Mouse (Mus musculus) embryonic stem cell, embryonic (primary cell): ENCODE results near the gene Bnc2.

Experiments used
- CTCF ChIA-PET, 4 experiments: fragments of 300-600 bp in 2 of 4; fragments of 350-600 bp in 2 of 4; sonication (Branson Sonifier 250); formaldehyde crosslinking; loops; one replicate each; lab custom pipeline; 2022; ENCODE audit warnings: inconsistent platforms in 2 of 4; lab: Charles Lee
- POLR2A ChIA-PET, 4 experiments: fragments of 300-600 bp in 2 of 4; fragments of 350-600 bp in 2 of 4; sonication (Branson Sonifier 250); formaldehyde crosslinking; loops; one replicate each; lab custom pipeline; 2022; ENCODE audit warnings: antibody characterized with exemption in 4 of 4, inconsistent platforms in 1 of 4; lab: Charles Lee

The Bnc2 gene

DNA sequence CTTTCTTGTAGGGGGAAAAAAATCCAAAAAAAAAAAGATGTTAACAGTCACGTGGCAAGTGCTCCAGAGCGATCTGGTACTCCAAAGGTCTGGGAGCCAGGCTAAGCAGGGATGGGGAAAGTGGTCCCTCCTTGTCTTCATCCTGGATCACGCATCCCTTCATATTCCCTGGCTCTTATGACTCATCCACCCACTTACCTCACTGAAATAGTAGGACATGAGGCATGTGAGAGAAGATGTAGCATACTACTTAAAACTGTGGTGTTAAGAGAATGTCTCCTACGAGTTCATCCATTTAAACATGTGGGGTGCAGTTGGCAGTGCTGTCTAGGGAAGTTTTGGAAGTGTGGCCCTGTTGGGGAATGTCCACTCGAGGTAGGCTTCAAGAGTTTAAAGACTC, 286.1 kb downstream of the Bnc2 start:
- ChIA-PET CTCF (no interaction called here), POLR2A (interaction anchor here in 1 of 4 experiments (1.5 kb wide), 1 partner anchor 13 kb away, joined by 3 read pairs; no protein-coding TSS in a partner anchor)

DNA sequence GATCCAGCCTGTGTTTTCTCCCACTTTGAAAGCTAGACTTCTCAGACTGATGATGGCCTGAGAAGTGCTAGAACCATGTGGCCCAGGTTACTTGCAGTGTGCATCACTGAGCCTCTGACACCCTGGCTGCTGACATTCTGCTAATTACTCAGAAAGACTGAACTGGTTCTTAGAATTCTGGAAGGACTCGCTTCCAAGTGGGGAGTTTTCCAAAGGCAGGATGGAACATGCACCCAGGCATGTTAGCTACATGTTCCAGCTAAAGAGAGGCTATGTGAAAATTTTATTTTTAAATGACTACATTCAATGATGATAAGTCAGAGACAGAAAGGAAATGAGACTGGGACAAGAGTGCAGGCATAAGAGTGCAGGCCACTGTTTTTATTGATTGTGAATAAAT, 289.9 kb downstream of the Bnc2 start:
- CTCF ChIA-PET, result no interaction called here
- POLR2A ChIA-PET, result interaction anchor here in 2 of 4 experiments (0.6 to 1.9 kb wide), 3 partner anchors 11 to 25 kb away, joined by 3 to 5 read pairs (median 4); no protein-coding TSS in a partner anchor

DNA sequence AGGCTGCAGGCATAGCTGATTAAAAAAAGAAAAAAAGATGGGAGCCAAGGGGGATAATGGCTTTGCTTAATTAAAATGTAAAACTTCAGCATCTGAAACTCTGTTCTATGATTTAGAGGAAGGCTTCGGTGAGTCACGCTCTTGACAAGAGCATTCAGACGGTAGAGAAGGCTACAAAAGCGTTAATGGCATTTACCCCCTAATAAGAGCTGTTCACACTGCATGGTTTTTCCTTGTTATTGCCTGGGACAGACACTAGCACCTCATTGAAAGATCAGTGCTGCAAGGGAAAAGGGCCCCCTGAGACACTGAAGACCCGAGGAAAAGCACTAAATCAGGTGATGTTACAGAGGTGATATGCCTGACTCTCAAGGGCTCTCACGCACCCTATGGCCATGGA, 295.8 kb downstream of the Bnc2 start:
- ChIA-PET POLR2A (no interaction called here), CTCF (no interaction called here)

DNA sequence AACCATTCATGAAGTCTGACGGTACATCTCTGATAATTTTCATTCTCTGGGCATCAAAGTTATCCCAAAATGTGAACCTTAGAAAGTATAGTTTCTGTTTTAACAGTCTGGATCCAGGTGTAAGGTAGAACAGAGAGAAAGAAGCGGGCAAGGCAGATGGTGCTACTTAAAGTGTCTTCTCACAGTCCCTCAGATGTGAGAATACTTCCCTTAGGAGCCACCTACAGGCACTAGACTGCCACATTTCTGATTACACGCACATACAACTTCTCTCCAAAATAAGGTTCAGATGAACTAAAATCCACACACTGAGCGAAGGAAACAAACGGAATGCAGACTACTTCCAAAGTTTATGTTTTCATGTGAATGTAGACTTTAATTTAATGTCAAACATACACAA, 297.6 kb downstream of the Bnc2 start:
- ChIA-PET CTCF (no interaction called here), POLR2A (no interaction called here)

DNA sequence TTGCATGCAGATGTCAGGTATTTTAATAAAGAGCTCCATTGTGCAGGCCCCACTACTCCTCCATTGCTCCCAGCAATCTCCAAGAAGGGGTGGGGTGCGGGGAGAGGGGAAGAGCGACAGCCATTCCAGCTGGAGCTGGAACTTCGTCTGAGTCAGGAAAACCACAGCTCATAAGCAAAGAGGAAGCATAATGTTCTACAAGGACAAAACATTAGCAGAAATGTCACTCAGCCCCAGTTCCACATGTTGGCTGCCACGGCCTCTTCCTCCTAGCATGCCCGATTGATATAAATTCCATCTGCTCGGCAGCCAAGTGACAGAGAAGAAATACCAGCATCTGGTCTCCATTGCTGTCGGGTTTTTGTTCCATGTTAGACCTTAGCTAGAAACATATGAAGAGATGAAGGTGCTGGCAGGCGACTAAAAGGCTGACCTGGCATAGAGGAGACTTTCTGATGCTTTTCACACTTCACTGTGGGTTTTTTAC, 312.7 kb downstream of the Bnc2 start:
- CTCF ChIA-PET, result interaction anchor here in 1 of 4 experiments (0.6 kb wide), 1 partner anchor 297 kb away, joined by 3 read pairs; no protein-coding TSS in a partner anchor
- POLR2A ChIA-PET, result interaction anchor here in 1 of 4 experiments (1.0 kb wide), 1 partner anchor 9 kb away, joined by 3 read pairs; no protein-coding TSS in a partner anchor

DNA sequence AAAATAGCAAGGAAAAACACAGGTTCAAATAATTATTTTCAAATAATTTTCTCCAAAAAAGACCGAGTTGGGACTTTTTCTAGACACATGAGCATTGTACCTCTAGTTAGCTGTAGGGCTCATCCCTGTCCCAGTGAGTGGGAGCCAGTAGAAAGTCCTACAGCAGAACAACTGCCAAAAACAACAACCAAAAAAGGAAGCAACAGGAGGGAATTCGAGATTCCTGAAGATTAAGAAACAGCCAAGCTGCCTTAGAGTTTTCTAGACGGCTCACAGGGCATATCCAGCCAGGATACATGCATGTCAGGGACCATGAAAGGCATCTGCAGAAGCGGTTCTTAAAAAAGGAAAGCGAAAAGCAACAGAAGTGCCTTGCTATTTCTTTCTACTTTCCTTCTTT, 313.9 kb downstream of the Bnc2 start:
- ChIA-PET CTCF (interaction anchor here in 1 of 4 experiments (0.7 kb wide), 1 partner anchor 295 kb away, joined by 3 read pairs; no protein-coding TSS in a partner anchor), POLR2A (no interaction called here)

DNA sequence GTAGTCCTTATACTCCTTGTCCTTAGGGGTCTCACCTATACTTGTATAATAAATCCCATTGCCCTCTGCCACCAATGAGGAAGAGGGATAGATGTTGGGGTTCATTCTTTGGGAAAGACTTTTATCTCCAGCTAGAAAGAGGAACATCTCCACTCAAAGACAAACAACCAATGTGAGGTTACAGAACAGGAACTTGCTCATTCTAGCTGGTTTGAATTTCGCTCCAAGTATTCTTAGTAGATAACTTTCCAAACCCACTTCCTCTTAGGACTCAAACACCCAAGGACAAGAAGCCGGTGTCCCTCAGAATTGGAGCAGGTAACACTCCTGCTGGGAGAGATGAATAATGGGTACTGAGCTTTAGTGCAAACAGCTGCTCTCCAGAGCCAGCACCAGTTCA, 315.1 kb downstream of the Bnc2 start:
- ChIA-PET CTCF (interaction anchor here in 1 of 4 experiments (0.5 kb wide), 1 partner anchor 339 kb away, joined by 6 read pairs; no protein-coding TSS in a partner anchor), POLR2A (no interaction called here)

DNA sequence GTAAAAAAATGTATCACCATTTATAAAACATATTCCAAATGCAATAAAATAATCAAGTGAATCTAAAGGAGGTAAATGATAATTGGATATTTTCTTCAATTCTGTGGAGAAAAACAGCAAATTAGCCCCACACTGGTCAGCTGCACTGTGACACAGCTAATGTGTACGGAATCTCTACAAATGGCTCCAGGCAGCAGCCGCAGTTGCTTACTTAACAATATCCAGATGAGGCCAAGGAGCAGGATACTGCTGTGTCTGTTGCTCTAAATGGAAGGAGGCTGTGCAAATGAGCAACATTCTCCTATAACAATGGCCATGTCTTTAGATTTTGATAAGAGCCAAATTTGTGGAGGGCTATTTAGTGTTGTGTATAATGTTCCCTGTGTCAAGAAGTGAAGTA, 316.9 kb downstream of the Bnc2 start:
- ChIA-PET CTCF (no interaction called here), POLR2A (no interaction called here)

DNA sequence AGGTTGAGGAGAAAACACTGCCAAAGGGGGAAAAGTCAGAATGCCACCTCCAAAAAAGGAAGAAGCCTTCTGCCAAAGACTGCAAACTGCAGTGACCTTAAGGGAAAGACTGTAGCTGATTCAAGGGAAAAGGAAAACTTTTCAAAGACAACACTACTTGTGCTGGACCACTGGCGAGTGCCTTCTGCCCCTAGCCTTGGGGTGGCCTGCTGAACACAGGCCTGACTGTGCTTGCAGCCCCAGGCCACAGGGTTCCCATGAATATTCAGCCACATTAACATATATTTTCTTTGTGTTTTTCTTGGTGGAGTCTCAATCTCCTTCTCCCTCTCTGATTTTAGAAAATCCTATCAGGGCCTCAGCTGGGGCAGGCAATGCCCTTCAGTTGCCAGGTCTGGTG, 317.7 kb downstream of the Bnc2 start:
- ChIA-PET CTCF (interaction anchor here in 2 of 4 experiments (0.6 kb wide), 2 partner anchors 311 to 832 kb away, joined by 3 to 5 read pairs; partner anchors contain the start of gene Ccdc171 (in 1 of the 2)), POLR2A (interaction anchor here in 1 of 4 experiments (0.6 kb wide), 1 partner anchor 32 kb away, joined by 4 read pairs; no protein-coding TSS in a partner anchor)

DNA sequence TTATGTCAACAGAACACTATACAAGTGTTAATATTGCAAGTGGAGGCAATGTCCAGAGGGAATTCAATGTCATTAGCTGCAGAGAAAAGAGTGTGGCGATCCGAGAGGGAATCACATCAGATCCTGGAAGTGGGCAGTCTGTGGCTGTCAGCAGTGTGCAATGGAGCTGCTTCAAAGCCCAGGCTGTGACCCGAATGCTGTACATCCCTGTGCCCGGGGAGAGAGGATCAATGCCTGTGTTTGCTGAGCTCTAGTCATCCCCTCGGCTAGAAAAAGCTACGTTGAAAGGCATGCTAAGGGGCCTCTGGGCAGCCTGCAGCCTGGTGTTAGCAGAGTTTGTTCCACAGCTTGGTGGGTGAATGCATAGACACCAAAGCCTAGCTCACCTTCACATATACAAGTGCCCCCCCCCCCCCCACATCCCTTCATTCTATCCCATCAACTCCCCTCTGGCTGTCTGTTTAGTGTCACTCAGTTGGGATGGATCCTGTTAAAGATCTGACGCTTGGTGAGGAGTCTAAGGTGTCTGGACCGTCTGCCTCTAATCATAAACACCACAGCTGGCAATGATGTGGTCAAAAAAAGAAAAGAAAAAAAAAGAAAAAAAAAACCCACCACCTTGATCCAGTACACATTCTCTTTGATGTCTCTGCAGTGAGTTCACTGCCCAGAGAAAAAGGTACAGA, 318.5 kb downstream of the Bnc2 start:
- POLR2A ChIA-PET, result interaction anchor here (0.6 to 0.7 kb wide), 5 partner anchors 12 to 1938 kb away, joined by 3 to 4 read pairs (median 4); no protein-coding TSS in a partner anchor
- CTCF ChIA-PET, result interaction anchor here in 2 of 4 experiments (0.6 kb wide), 2 partner anchors 312 to 831 kb away, joined by 3 to 5 read pairs; partner anchors contain the start of gene Ccdc171 (in 1 of the 2)

DNA sequence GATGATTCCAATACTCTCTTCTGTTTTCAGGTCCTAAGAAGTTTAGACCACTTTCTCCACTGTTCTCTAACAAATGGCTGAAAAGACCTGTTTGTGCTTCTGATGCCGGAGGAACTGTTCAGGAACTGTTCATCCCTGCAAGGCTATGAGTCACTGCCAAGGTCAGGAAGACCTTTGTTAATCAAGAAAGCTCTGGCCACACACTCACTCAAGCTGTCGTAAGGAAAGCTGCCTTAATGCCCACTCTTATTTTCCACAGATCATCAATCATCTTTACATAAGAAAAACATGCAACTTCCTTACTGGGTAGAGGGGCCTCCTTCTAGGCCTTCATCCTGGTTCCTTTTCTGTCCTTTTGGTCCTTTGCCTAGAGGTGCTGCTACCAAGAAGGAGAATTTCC, 322.4 kb downstream of the Bnc2 start:
- POLR2A ChIA-PET, result interaction anchor here in 1 of 4 experiments (1.0 kb wide), 1 partner anchor 10 kb away, joined by 3 read pairs; no protein-coding TSS in a partner anchor
- CTCF ChIA-PET, result no interaction called here

DNA sequence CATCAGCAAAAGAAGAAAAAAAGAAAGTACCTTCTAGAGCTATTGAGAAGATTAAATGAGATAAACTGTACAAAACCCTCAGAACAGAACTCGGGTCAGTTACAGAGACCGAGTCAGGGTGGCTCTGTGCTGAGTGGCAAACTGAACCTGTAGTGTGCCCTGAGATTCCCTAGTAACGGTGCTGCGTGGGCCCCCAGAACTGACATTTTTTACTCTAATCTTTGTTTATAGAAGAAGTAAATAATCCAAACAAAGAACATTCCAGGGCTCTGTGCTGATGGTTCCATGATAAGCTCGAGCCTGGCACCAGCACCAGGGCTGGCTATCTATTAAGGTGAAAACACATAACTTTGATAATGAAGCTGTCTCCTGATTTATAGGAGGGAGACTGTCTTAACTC, 325.5 kb downstream of the Bnc2 start:
- CTCF ChIA-PET, result interaction anchor here in 1 of 4 experiments (0.6 kb wide), 1 partner anchor 99 kb away, joined by 3 read pairs; no protein-coding TSS in a partner anchor
- POLR2A ChIA-PET, result interaction anchor here in 1 of 4 experiments (1.2 to 1.4 kb wide), 2 partner anchors 18 to 28 kb away, joined by 3 read pairs; no protein-coding TSS in a partner anchor

DNA sequence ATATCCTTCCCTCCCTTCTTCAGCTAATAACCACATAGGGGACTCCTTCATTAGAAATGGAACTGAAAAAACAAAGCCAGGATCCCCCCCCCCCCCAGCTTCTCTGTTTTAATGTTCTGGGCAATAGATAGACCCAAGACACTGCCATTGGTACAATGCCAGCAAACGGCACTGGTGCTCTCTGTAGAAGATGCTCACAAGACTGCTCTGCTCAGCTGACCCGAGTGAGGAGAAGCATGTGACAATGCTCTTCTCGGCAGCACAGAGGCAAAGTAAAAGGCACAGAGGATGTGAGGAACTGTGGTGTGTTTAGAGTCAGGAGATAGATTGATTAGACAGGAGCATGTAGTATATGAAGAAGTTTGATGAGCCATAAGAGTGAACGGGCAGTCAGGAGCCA, 335.9 kb downstream of the Bnc2 start:
- ChIA-PET CTCF (interaction anchor here in 1 of 4 experiments (0.6 kb wide), 1 partner anchor 162 kb away, joined by 5 read pairs; no protein-coding TSS in a partner anchor), POLR2A (interaction anchor here in 2 of 4 experiments (0.7 to 0.9 kb wide), 2 partner anchors 13 to 251 kb away, joined by 3 read pairs; no protein-coding TSS in a partner anchor)

DNA sequence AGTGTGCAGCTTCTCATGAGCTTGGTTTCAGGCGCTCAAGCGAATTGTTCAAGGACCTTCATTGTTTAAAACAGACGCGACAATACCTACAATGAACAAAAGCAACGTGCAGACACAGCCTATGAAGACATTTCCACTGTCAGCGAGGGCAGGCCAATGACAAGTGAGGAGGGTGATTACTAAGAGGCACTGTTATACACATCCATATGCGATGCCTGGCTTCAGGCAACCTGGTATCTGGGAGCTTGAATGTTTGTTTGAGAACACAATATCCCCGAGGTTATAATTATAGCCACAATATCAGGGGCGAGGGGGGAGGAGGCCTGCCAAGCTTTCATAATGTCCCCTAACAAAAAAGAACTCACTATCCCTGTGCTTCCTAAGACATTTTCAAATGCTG, 343.1 kb downstream of the Bnc2 start:
- ChIA-PET CTCF (no interaction called here), POLR2A (interaction anchor here in 1 of 4 experiments (1.1 kb wide), 1 partner anchor 17 kb away, joined by 3 read pairs; no protein-coding TSS in a partner anchor)

DNA sequence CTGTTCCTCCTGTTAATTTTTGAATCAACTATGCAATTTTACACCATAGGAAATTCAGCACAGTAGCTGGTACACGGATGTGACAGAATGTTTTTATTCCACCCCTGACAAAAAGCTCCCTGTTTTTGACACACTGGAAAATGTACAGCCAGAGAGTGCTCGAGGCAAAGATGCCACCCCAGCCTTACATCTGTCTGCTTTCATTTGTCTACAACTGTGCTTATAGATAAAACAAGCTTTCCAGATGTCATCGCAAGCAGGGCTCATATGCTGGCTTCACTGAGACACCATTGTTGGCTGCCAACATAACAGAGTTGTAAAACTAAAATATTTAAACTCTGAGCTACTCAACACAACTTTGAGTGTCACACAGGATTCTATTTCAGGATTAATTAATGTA, 343.6 kb downstream of the Bnc2 start:
- CTCF ChIA-PET, result no interaction called here
- POLR2A ChIA-PET, result interaction anchor here in 1 of 4 experiments (1.0 to 1.1 kb wide), 2 partner anchors 18 to 22 kb away, joined by 3 read pairs; no protein-coding TSS in a partner anchor

DNA sequence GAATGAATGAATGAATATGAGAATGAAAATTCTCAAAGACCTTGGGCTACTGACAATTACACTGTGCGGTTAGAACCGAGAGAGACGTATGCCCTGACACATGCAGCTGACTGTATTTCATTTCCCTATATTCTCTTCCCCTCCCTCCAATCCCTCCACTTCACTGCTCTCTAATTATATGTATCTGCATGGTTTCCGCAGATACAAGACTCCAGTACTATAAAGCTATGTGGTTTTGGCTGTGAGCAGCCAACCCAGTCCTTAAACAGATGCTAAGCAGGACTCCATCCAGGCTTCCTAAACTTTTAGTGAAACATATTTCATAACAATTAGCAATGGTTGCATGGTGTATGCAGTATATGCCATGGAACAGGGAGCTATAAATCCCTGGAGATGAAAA, 344.6 kb downstream of the Bnc2 start:
- ChIA-PET CTCF (no interaction called here), POLR2A (interaction anchor here in 1 of 4 experiments (1.0 kb wide), 1 partner anchor 23 kb away, joined by 3 read pairs; no protein-coding TSS in a partner anchor)

DNA sequence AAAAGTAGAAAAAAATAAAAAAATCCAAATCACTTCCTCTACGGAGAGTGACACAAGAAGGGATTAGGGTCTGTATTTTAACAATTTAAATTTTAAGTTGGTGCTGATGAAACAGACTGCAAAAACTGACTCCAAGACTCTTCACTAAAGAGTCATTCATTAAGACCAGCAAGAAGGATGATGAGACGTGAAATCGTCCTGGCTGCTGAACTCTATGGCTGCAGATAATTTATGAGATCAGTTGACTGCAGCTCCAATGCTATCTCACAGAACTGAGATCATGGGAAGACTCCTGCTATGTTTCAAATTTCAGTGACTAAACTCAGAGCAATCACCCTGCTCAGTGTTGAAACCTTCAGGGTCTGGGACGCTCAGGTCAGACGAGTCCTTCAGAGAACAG, 345.4 kb downstream of the Bnc2 start:
- ChIA-PET POLR2A (no interaction called here), CTCF (no interaction called here)

DNA sequence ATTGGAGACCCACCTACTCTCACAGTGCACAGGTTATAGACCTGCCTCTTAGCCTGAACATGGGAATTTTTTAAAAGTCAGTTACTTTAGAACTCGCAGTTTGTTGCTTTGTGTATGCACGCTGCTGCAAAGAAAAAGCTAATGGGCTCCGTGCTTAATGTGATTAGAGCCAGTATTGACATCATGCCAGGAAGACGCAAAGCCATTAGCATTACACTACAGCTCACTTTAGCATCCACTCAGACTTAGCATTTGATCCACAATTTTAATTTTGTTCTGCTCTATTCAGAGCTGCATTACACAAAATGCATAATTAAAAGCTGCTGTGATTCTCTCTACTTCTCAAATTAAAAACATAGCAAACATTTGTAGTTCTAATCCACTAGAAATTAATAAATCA, 350.7 kb downstream of the Bnc2 start:
- ChIA-PET POLR2A (no interaction called here), CTCF (no interaction called here)

DNA sequence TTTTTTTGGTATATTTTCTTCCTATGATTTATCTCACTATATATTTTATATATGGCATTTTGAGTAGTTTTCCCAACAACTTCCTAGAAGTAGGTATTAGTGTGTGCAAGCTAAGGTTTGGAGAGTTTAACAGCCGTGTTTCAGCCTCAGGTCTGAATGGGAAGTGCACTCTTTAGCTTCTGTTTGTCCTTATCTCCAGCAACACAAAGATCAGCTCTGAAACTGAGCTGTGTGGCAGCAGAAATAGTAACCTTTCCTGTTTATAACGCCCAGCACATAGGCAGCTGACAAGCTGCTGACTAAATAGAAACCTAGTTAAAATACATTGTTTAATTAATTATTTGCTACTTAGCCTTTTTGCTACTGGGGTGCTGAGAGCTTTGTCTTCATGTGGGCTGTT, 353.5 kb downstream of the Bnc2 start:
- CTCF ChIA-PET, result no interaction called here
- POLR2A ChIA-PET, result interaction anchor here in 1 of 4 experiments (1.2 kb wide), 1 partner anchor 28 kb away, joined by 3 read pairs; no protein-coding TSS in a partner anchor
